Mouse (Mus musculus) cortical plate, adult 2 months (tissue): Measurements from ENCODE around the gene Trpm4.

Experiments
- CTCF ChIP-seq: fragments of 200-500 bp; IDR thresholded peaks from 2 replicates; pipeline ENCODE4 v1.5.1; 2011; ENCODE audit warnings: mild to moderate bottlenecking, control low read depth, low read length; ENCODE audit not compliant: insufficient read depth; ENCODE audit errors: extremely low read depth
- POLR2A ChIP-seq: fragments of 200-500 bp; IDR thresholded peaks from 2 replicates; pipeline ENCODE4 v1.6.1; 2011; ENCODE audit warnings: mild to moderate bottlenecking, low read length, control low read depth; ENCODE audit not compliant: insufficient read depth; ENCODE audit errors: extremely low read depth

- no peak for TF ChIP-seq POLR2A
- TF ChIP-seq CTCF, result no peak
These were observed 47.1 kb downstream of the Trpm4 start for GRCm38 (mm10) chr7:45286486-45286885.
